Mouse (Mus musculus) embryonic stem cell, embryonic (primary cell): ENCODE measurements at regions not wholly inside any gene's neighbourhood (a gene's known extent, or its start where the extent isn't known, plus 50 kb on each side); places are given as distances from the start of the nearest gene placed in this dataset.

Source experiments
- CTCF ChIA-PET, 4 experiments: fragments of 300-600 bp in 2 of 4; fragments of 350-600 bp in 2 of 4; sonication (Branson Sonifier 250); formaldehyde crosslinking; loops; one replicate each; lab custom pipeline; 2022; ENCODE audit warnings: inconsistent platforms in 2 of 4; lab: Charles Lee
- POLR2A ChIA-PET, 4 experiments: fragments of 300-600 bp in 2 of 4; fragments of 350-600 bp in 2 of 4; sonication (Branson Sonifier 250); formaldehyde crosslinking; loops; one replicate each; lab custom pipeline; 2022; ENCODE audit warnings: antibody characterized with exemption in 4 of 4, inconsistent platforms in 1 of 4; lab: Charles Lee

DNA sequence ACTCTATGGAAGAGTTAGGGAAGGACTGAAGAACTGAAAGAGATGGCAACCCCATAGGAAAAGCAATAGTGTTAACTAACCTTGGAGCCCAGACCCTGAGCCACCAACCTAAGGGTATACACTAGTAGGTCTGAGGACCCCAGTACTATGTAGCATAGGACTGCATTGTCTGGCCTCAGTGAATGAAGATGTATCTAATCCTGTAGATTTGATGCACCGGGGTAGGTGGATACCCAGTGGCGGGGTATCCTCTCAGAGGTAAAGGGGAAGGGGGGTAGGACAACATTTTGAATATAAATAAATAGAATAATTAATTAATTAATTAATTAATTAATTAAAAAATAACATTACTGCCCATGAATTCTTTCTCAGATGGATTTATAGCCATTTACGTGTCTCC, 387.9 kb upstream of the 4921530L21Rik start:
- POLR2A ChIA-PET, result no interaction called here
- CTCF ChIA-PET, result no interaction called here

DNA sequence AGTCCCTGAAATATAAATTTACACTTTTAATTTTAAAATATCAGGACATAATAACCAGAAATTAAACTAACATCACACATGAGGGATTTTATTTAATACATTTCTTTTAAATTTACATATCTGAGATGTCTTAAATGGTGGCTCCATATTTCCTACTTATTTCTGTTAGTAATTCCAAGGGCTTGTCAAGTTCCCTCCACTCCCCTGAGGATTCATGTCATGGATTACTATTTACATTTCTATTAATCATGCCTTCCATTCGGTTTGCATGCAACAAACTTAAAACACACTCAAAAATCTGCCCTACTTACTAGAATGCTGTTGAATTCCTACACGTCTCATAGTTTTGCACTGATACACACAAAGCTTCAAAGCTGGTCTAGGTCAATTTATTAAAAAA, 387.1 kb upstream of the 4921530L21Rik start:
- ChIA-PET CTCF (no interaction called here), POLR2A (no interaction called here)

DNA sequence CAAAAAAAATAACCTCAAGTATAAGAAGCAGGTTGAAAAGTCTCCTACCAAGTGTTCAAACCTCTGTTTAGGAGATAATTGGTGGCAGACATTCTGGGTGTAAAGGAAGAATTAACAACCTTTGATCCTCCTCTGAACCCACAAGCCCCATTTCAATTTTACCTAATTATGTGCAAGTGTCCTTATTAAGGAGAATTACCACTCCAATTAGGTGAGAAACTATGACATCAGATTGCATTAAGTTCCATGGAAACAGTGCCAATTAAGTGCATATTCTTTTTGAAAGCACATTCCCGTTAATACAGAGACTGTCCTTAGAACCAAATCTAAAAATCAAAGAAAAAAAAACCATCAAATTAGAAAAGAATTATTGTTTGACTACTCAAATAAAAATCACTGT, 366.0 kb upstream of the 4921530L21Rik start:
- POLR2A ChIA-PET, result no interaction called here
- CTCF ChIA-PET, result no interaction called here

DNA sequence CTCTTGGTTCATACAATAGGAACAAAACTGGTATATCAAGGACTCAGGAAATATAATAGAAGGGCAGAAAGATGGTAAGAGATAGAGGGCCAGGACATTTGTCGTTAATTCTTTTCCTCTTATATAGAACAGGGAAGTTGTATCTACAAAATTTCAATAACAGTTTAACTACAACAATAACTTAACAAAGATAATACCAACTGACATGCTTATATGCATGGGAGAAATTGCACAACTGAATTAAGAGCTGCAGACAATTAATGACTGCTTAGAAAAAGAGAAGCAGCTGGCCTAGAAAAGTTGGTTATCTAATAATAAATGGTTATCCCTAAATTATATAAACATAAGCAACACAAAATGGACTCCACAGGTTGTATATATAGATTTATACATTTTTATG, 362.2 kb upstream of the 4921530L21Rik start:
- ChIA-PET POLR2A (no interaction called here), CTCF (no interaction called here)

GRCm38 (mm10) chr14:95543863-95544262, 337.2 kb upstream of the 4921530L21Rik start:
- CTCF ChIA-PET, result no interaction called here

DNA sequence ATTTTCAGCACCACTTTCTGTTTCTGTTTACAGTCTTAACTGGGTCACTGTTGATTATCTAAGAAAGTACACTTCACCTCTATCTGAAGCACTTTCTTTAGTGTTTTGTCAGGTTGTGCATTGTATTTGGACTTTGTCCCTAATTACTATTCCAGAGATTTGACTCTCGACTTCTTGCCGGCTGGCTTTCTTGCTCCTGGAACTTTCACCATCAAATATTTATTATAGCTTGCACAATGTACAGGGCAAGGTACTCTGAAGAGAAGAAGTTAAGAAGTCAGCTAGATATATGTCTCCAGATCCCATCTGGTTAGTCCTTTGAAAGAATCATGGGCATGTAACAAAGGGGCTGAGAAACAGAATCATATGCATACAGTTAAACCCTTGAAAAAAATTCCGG, 290.0 kb upstream of the 4921530L21Rik start:
- POLR2A ChIA-PET, result no interaction called here
- CTCF ChIA-PET, result no interaction called here

More at GRCm38 (mm10) chr14:95543863-95544262, 337.2 kb upstream of the 4921530L21Rik start:
- POLR2A ChIA-PET, result no interaction called here

GRCm38 (mm10) chr14:95596385-95596784, 284.7 kb upstream of the 4921530L21Rik start:
- CTCF ChIA-PET, result no interaction called here
- POLR2A ChIA-PET, result no interaction called here

DNA sequence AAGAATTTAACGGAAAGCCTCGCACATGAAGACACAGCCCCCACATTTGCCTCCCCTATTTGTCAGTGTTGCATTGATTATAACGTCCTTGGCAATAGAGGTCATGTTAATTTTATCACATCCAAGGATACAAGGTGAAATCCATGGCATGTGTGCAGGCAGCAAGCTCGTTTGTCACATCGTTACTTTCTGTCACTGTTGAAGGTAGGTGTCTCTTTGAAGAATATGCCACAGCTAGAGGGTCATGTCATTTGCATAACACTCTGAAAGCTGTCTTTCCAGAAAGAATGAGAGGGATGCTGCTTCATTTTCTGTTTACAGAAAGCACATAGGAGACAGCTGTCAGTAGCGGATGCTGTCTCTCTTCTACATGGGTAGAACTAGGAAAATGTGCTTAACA, 235.1 kb upstream of the 4921530L21Rik start:
- ChIA-PET POLR2A (no interaction called here), CTCF (no interaction called here)

DNA sequence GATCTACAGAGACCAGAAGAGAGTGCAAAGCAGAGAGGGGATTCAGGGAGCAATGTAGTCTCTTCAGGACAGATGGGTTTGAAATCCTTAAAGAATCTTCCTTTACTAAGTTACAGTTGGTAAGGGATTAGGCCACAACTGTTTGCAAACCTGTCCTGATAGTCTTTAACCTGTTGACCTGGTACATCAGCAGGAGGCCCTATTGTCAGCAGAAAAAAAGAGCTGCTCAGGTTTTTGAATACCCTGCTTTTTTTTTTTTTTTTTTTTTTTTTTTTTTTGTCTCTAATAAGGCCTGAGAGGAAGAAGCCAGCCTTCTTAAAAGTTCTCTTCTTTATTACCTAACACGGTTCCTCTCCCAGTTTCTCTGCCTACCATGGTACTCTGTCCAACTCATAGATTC, 221.5 kb upstream of the 4921530L21Rik start:
- POLR2A ChIA-PET, result interaction anchor here in 1 of 4 experiments (0.7 kb wide), 1 partner anchor 1018 kb away, joined by 3 read pairs; no protein-coding TSS in a partner anchor
- CTCF ChIA-PET, result no interaction called here

DNA sequence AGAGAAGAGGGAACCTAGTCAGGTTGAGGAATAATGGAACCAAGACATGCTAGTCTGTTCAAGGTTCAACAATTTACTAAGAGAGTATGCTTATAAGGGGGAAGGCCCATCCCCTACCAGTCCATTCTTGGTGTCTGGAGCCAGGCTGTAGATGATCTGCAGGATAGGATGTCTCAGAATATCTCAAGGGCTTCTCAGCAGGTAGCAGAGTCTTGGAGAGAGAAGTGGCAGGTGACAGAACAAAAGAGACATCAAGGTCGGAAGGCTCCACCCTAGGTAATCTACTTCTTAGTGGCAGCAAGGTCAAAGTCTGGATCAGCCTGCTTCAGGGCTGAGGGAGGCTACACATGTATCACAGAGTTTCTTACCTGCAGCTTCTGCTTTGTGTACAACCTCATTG, 220.2 kb upstream of the 4921530L21Rik start:
- ChIA-PET POLR2A (no interaction called here), CTCF (no interaction called here)

GRCm38 (mm10) chr14:95661416-95661815, 219.6 kb upstream of the 4921530L21Rik start:
- POLR2A ChIA-PET, result no interaction called here

DNA sequence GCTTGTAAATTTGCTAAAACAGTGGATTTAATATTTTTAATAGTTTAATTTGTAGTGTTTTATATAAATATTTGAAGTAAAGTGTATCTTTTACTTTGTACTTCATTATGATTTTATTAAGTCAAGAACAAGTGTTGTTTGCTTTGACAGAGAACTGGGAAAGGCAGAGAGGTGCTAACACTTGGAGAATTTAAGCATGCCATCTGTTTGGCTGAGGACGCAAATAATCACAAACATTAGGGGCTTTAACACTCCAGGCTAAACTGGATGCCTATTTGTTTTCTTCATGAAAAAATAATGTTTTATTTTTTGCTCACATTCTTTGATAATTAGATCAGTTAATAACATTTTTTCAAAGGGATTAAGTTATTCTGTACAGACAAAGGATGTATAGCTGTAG, 193.6 kb upstream of the 4921530L21Rik start:
- POLR2A ChIA-PET, result no interaction called here
- CTCF ChIA-PET, result no interaction called here

More at GRCm38 (mm10) chr14:95661416-95661815, 219.6 kb upstream of the 4921530L21Rik start:
- CTCF ChIA-PET, result no interaction called here

DNA sequence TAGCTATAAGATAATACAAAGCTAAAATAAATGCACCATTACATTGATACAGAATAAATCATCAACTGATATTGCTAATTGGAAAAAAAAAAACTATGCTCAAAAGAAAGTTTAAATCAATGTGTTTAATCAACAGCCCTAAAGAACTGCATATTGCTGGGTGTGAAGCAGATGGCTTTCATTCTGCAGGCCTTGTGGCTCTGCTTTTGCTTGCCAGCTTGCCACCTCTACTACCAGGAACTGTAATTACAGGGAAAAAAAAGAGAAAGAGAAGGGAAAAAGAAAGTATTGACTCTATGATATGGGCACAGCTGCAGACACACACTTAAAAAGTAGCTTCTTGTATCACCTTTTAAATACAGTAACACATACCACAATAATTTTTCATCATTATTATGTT, 192.4 kb upstream of the 4921530L21Rik start:
- ChIA-PET CTCF (no interaction called here), POLR2A (no interaction called here)

GRCm38 (mm10) chr14:95726082-95726481, 155.0 kb upstream of the 4921530L21Rik start:
- CTCF ChIA-PET, result no interaction called here
- POLR2A ChIA-PET, result no interaction called here

- ChIA-PET CTCF (interaction anchor here in 1 of 4 experiments (0.5 kb wide), 1 partner anchor 219 kb away, joined by 6 read pairs; no protein-coding TSS in a partner anchor), POLR2A (no interaction called here)
Measured at GRCm38 (mm10) chr14:95775737-95776136, 105.3 kb upstream of the 4921530L21Rik start.

GRCm38 (mm10) chr14:95777439-95777838, 103.6 kb upstream of the 4921530L21Rik start:
- POLR2A ChIA-PET, result no interaction called here

More at GRCm38 (mm10) chr14:95777439-95777838, 103.6 kb upstream of the 4921530L21Rik start:
- CTCF ChIA-PET, result no interaction called here
